Mouse (Mus musculus) mouse trophoblast stem cell (cell line): ENCODE results near the gene Gm36210.
"Not testable (repeated sequence)": the region's sequence is repeated elsewhere in the genome, so short reads cannot be mapped to it uniquely, and the experiment has no call there.

Experiments used
- in situ Hi-C, 2 experiments: fragments of 300-500 bp; cut with MseI, MboI; formaldehyde crosslinking; loops; 2 replicates in 1 of 2; 3 replicates in 1 of 2; pipeline ENCODE4 v1.15.1; 2025

Gene Gm36210

GRCm38 (mm10) chr7:4879036-4879435 lies 27.3 kb downstream of the Gm36210 start:
- in situ Hi-C loops = not testable (repeated sequence)

GRCm38 (mm10) chr7:4878186-4878585 lies 28.1 kb downstream of the Gm36210 start:
- in situ Hi-C loops = no loop called here

GRCm38 (mm10) chr7:4877226-4877625 lies 29.1 kb downstream of the Gm36210 start:
- in situ Hi-C loops = no loop called here

GRCm38 (mm10) chr7:4876753-4877221 lies 29.5 kb downstream of the Gm36210 start, which contains the start of gene Isoc2a:
Gene Isoc2a, plus strand, starts transcription at chr7:4877153.
- in situ Hi-C loops = no loop called here

GRCm38 (mm10) chr7:4870133-4870532 lies 36.2 kb downstream of the Gm36210 start, which contains the start of gene Isoc2b:
Gene Isoc2b, minus strand, starts transcription at chr7:4870258.
- in situ Hi-C loops = no loop called here

- in situ Hi-C loops = loop anchor here in 1 of 2 experiments (10.0 kb wide), 1 partner anchor 62 kb away; no protein-coding TSS in a partner anchor
Measured at GRCm38 (mm10) chr7:4866631-4867180, 39.6 kb downstream of the Gm36210 start.

GRCm38 (mm10) chr7:4865579-4866493 lies 40.5 kb downstream of the Gm36210 start:
- in situ Hi-C loops = loop anchor here in 1 of 2 experiments (10.0 kb wide), 1 partner anchor 61 kb away; no protein-coding TSS in a partner anchor

GRCm38 (mm10) chr7:4865090-4865489 lies 41.2 kb downstream of the Gm36210 start:
- in situ Hi-C loops = loop anchor here in 1 of 2 experiments (10.0 kb wide), 1 partner anchor 60 kb away; no protein-coding TSS in a partner anchor

- in situ Hi-C loops = loop anchor here in 1 of 2 experiments (10.0 kb wide), 1 partner anchor 59 kb away; no protein-coding TSS in a partner anchor
Measured at GRCm38 (mm10) chr7:4864130-4864845, 42.0 kb downstream of the Gm36210 start.

- in situ Hi-C loops = loop anchor here in 1 of 2 experiments (10.0 kb wide), 1 partner anchor 59 kb away; no protein-coding TSS in a partner anchor
Measured at GRCm38 (mm10) chr7:4863541-4864080, 42.7 kb downstream of the Gm36210 start.

GRCm38 (mm10) chr7:4863041-4863440 lies 43.3 kb downstream of the Gm36210 start:
- in situ Hi-C loops = loop anchor here in 1 of 2 experiments (10.0 kb wide), 1 partner anchor 58 kb away; no protein-coding TSS in a partner anchor

- in situ Hi-C loops = loop anchor here in 1 of 2 experiments (10.0 kb wide), 1 partner anchor 56 kb away; no protein-coding TSS in a partner anchor
Measured at GRCm38 (mm10) chr7:4860926-4861325, 45.4 kb downstream of the Gm36210 start.

GRCm38 (mm10) chr7:4859418-4859978 lies 46.8 kb downstream of the Gm36210 start:
- in situ Hi-C loops = no loop called here

GRCm38 (mm10) chr7:4857321-4857720 lies 49.0 kb downstream of the Gm36210 start:
- in situ Hi-C loops = no loop called here

GRCm38 (mm10) chr7:4856508-4856907 lies 49.8 kb downstream of the Gm36210 start:
- in situ Hi-C loops = no loop called here

- in situ Hi-C loops = no loop called here
Measured at GRCm38 (mm10) chr7:4853613-4854012, 52.7 kb downstream of the Gm36210 start.

GRCm38 (mm10) chr7:4851315-4851688 lies 55.0 kb downstream of the Gm36210 start:
- in situ Hi-C loops = no loop called here

GRCm38 (mm10) chr7:4850621-4851314 lies 55.5 kb downstream of the Gm36210 start:
- in situ Hi-C loops = no loop called here

GRCm38 (mm10) chr7:4849372-4849771 lies 56.9 kb downstream of the Gm36210 start:
- in situ Hi-C loops = no loop called here
